Comparison of ENCODE assay signal across 12 mouse cellular contexts in genomic region chr2:115858246-115858645, GRCm38 (mm10).
DNase-seq lines count a peak whose midpoint lies in the region; ATAC-seq lines count a peak whose summit lies in the region.
"Had no signal": no experiment of that assay in that cellular context is flagged by ENCODE, and none has a peak within 500 bp of the region (broad histone marks: within the 10 kb centered on the region; RNA-seq: fewer than 3 reads in every experiment).

No protein-coding gene starts in this region.

- peaks cover 69% of the 10 kb centered on the region for H3K27me3 ChIP-seq in embryonic facial prominence, embryonic 14.5 days (replicated peaks; ENCODE audit: control insufficient read depth, insufficient read depth, low read length)
- H3K27me3 ChIP-seq in hindbrain, embryonic 14.5 days (ENCODE audit: control insufficient read depth, insufficient read depth, low read length) = peaks cover 19% of the 10 kb centered on the region
- H3K27me3 ChIP-seq in neural tube, embryonic 15.5 days (replicated peaks) = peaks cover 20% of the 10 kb centered on the region

- 14% methylated on average over 8 of the region's 8 CpGs for WGBS in embryonic facial prominence, embryonic 14.5 days
- 3% methylated on average over 8 of the region's 8 CpGs for WGBS in hindbrain, embryonic 14.5 days
- 6% methylated on average over 8 of the region's 8 CpGs for WGBS in neural tube, embryonic 15.5 days

- no peak overlapping the region for H3K4me3 ChIP-seq in embryonic facial prominence, embryonic 14.5 days (ENCODE audit: low read depth, low read length)
- peak overlapping the region; percentile 20 for H3K4me3 ChIP-seq in hindbrain, embryonic 14.5 days (replicated peaks; ENCODE audit: low read length)
- H3K4me3 ChIP-seq in neural tube, embryonic 15.5 days (replicated peaks) = no peak overlapping the region
- H3K4me3 ChIP-seq: liver, embryonic 13.5 days had no signal

- intact Hi-C loops in left cerebral cortex, postnatal 14 days (cut with DNase I) = loop anchor here (5.0 to 10.0 kb wide), 4 partner anchors 346 to 1233 kb away; no protein-coding TSS in a partner anchor

- H3K27ac ChIP-seq in embryonic facial prominence, embryonic 14.5 days (replicated peaks; ENCODE audit: low read depth, low read length) = 0 out of 2 replicates have a peak overlapping the region, but pooled peaks have one; percentile 39
- H3K27ac ChIP-seq in hindbrain, embryonic 14.5 days = peak overlapping the region; percentile 89
- H3K27ac ChIP-seq in neural tube, embryonic 15.5 days (replicated peaks) = peak overlapping the region; percentile 51
- H3K27ac ChIP-seq: liver, embryonic 13.5 days had no signal

- peak; percentile 12 for DNase-seq in kidney, adult 9 months
- DNase-seq in kidney, postnatal 25 days = no peak
- DNase-seq in embryonic facial prominence, embryonic 14.5 days (ENCODE audit: low spot score) = no peak
- DNase-seq in hindbrain, embryonic 14.5 days (ENCODE audit: low spot score) = no peak
- DNase-seq in left cerebral cortex, postnatal 14 days (ENCODE audit: low spot score in 2 of 2) = no peak
- DNase-seq in layer of hippocampus, adult 18-20 months (ENCODE audit: low spot score in 2 of 2) = no peak
- DNase-seq: cerebellum, adult 9-10 months; liver, embryonic 13.5 days; right cerebral cortex, postnatal 25 days; thymus, postnatal 25 days had no signal

- peak overlapping the region; percentile 52; the same call in 1 of the 2 replicates for H3K4me2 ChIP-seq in embryonic facial prominence, embryonic 14.5 days (ENCODE audit: low read depth, low read length)
- H3K4me2 ChIP-seq in hindbrain, embryonic 14.5 days (replicated peaks) = peak overlapping the region; percentile 48
- peak overlapping the region; percentile 2; the same call in 1 of the 2 replicates for H3K4me2 ChIP-seq in neural tube, embryonic 15.5 days
- H3K4me2 ChIP-seq: liver, embryonic 13.5 days had no signal

- no peak for ATAC-seq in embryonic facial prominence, embryonic 14.5 days (ENCODE audit: low read depth)
- no peak for ATAC-seq in hindbrain, embryonic 14.5 days (ENCODE audit: low FRiP score)
- no peak for ATAC-seq in neural tube, embryonic 15.5 days (ENCODE audit: low FRiP score)
- ATAC-seq: inflammation-experienced regulatory T-cells, adult 6 months had no signal

- H3K36me3 ChIP-seq in embryonic facial prominence, embryonic 14.5 days (ENCODE audit: control insufficient read depth, insufficient read depth, low read length) = no peaks in the 10 kb centered on the region
- peaks cover 1% of the 10 kb centered on the region for H3K36me3 ChIP-seq in hindbrain, embryonic 14.5 days (replicated peaks; ENCODE audit: control insufficient read depth, insufficient read depth)
- no peaks in the 10 kb centered on the region for H3K36me3 ChIP-seq in neural tube, embryonic 15.5 days
- H3K36me3 ChIP-seq: liver, embryonic 13.5 days had no signal

- no peaks in the 10 kb centered on the region for H3K9me3 ChIP-seq in embryonic facial prominence, embryonic 14.5 days (ENCODE audit: control insufficient read depth, low read length)
- no peaks in the 10 kb centered on the region for H3K9me3 ChIP-seq in hindbrain, embryonic 14.5 days (ENCODE audit: control insufficient read depth, low read length)
- no peaks in the 10 kb centered on the region for H3K9me3 ChIP-seq in neural tube, embryonic 15.5 days (replicated peaks)
- H3K9me3 ChIP-seq: liver, embryonic 13.5 days had no signal

- peaks cover 21% of the 10 kb centered on the region for H3K4me1 ChIP-seq in embryonic facial prominence, embryonic 14.5 days (ENCODE audit: control insufficient read depth, insufficient read depth, low read length)
- H3K4me1 ChIP-seq in hindbrain, embryonic 14.5 days (replicated peaks; ENCODE audit: control insufficient read depth, insufficient read depth, low read length) = peaks cover 46% of the 10 kb centered on the region
- H3K4me1 ChIP-seq in neural tube, embryonic 15.5 days = peaks cover 44% of the 10 kb centered on the region

- H3K9ac ChIP-seq in embryonic facial prominence, embryonic 14.5 days (ENCODE audit: low read depth, low read length) = no peak overlapping the region
- peak overlapping the region; percentile 52 for H3K9ac ChIP-seq in hindbrain, embryonic 14.5 days
- no peak overlapping the region for H3K9ac ChIP-seq in neural tube, embryonic 15.5 days (replicated peaks)
- H3K9ac ChIP-seq: liver, embryonic 13.5 days had no signal

Comparison
In these comparisons a context has a peak if more than half of its experiments do, and no peak if none do; other contexts are left out.
1. H3K27ac ChIP-seq: peak in every context shown above with its lines; median percentile 89 in hindbrain, embryonic 14.5 days; 51 in neural tube, embryonic 15.5 days; 39 in embryonic facial prominence, embryonic 14.5 days.
2. H3K4me2 ChIP-seq: peak in every context shown above with its lines; median percentile 52 in embryonic facial prominence, embryonic 14.5 days; 48 in hindbrain, embryonic 14.5 days; 2 in neural tube, embryonic 15.5 days.